Mouse (Mus musculus) embryonic fibroblast, embryonic 13.5 days (primary cell): ENCODE measurements at regions not wholly inside any gene's neighbourhood (a gene's known extent, or its start where the extent isn't known, plus 50 kb on each side); places are given as distances from the start of the nearest gene placed in this dataset.

Experiments used
- CTCF ChIP-seq: IDR thresholded peaks from 2 replicates; pipeline ENCODE4 v1.5.1; 2011; ENCODE audit warnings: mild to moderate bottlenecking, control low read depth, low read length, moderate library complexity, borderline replicate concordance; ENCODE audit not compliant: insufficient read depth
- POLR2A ChIP-seq: IDR thresholded peaks from 2 replicates; pipeline ENCODE4 v1.6.1; 2011; ENCODE audit warnings: low read depth, mild to moderate bottlenecking, control low read depth, low read length, moderate library complexity

DNA sequence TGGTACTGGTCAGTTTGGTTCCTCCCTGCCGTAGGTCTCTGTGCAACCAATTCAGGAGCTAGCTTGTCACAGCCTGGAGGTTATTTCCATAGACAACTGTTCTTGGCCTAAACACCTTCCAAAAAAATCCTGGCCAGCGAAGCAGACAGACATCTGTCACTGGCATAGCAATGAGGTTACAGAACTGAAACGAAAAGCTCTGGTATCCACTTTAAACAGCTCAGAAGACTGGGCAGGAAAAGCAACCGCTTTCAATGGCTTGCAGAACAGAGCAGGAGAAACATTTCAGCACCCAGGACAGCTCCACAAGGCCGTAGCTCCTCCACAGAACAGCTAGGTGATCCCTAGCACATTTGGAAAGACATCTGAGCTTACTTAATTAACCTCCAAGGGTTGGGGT, 72.1 kb downstream of the Chst1 start:
- TF ChIP-seq CTCF (no peak), POLR2A (no peak)
